Mouse (Mus musculus): ENCODE results near the gene Tbkbp1.

DNA sequence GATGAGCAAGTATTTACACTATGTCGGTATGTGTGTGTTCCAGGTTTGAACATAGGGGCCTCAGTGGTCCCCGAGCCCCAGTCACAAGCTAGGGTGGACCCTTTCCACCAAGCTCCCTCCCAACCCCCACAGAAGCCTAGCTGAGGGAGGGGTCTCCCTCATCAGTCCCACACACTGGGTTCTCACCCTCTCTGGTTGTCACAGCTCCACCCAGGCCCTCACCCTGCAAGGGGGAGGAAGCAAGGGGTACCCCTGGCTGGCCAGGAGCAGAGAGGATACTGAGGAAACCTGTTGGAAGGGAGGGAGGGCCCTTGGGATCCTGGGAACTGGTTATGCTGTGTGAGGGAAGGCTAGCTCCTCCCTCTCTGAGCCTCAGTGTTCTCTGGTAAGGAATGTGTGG is 6.0 kb downstream of the Tbkbp1 start:
- TF ChIP-seq GATA1 (IDR thresholded peaks at IDR 0.05; ENCODE audit: low read length) (no peak), TAL1 (IDR thresholded peaks at IDR 0.05; ENCODE audit: low read length) (no peak)

Data from erythroblast, embryonic 14.5 days (primary cell).